Mouse (Mus musculus): ENCODE measurements around the gene Tia1. TPM values are rescaled to one million over a fixed set of nuclear protein-coding genes. Genes with fewer than 3 reads are reported as not detected.
"Not testable (repeated sequence)": the region's sequence is repeated elsewhere in the genome, so short reads cannot be mapped to it uniquely, and the experiment has no call there.

Tia1 gene
- polyA plus RNA-seq, 1 experiment: 28.8 TPM

GRCm38 (mm10) chr6:86373556-86373955, 30.5 kb upstream of the Tia1 start:
- H3K27ac ChIP-seq (ENCODE audit: control insufficient read depth, insufficient read depth, low read depth, low read length, poor library complexity): no peak overlapping the region
- no peak overlapping the region for H3K4me3 ChIP-seq (replicated peaks; ENCODE audit: control insufficient read depth, low read depth, low read length)
- WGBS: 92% methylated on average over 6 of the region's 6 CpGs

GRCm38 (mm10) chr6:86378341-86378740, 25.7 kb upstream of the Tia1 start:
- Histone ChIP-seq H3K4me1 (ENCODE audit: control insufficient read depth, insufficient read depth, low read length) (no peaks in the 10 kb centered on the region; the same call in 1 of the 2 replicates), H3K27ac (ENCODE audit: control insufficient read depth, insufficient read depth, low read depth, low read length, poor library complexity) (no peak overlapping the region), H3K4me3 (replicated peaks; ENCODE audit: control insufficient read depth, low read depth, low read length) (no peak overlapping the region)
- 85% methylated on average over 3 of the region's 3 CpGs for WGBS
- no peak for TF ChIP-seq POLR2A (IDR thresholded peaks at IDR 0.05; ENCODE audit: borderline replicate concordance, control insufficient read depth, low read depth, low read length)
- no peak for TF ChIP-seq CTCF (IDR thresholded peaks at IDR 0.05; ENCODE audit: control insufficient read depth, insufficient read depth, low read length)

More at GRCm38 (mm10) chr6:86373556-86373955, 30.5 kb upstream of the Tia1 start:
- TF ChIP-seq CTCF (IDR thresholded peaks at IDR 0.05; ENCODE audit: control insufficient read depth, insufficient read depth, low read length) (no peak), POLR2A (IDR thresholded peaks at IDR 0.05; ENCODE audit: borderline replicate concordance, control insufficient read depth, low read depth, low read length) (no peak)
- peaks cover 1% of the 10 kb centered on the region; the same call in 1 of the 2 replicates for H3K4me1 ChIP-seq (ENCODE audit: control insufficient read depth, insufficient read depth, low read length)

DNA sequence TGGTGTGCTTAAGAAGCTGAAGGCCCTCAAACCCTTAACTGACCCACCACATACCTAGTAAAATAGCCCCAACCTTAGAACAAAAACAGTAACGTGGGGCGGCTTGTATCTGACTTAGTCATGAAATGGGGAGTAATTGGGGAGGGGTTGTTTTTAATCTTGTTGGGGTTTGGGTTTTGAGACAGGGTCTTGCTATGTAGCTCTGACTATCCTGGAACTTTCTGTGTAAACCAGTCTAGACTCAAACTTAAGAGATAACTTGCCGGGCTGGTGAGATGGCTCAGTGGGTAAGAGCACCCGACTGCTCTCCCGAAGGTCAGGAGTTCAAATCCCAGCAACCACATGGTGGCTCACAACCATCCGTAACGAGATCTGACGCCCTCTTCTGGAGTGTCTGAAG, 23.9 kb upstream of the Tia1 start:
- not testable (repeated sequence) for H3K27ac ChIP-seq (ENCODE audit: control insufficient read depth, insufficient read depth, low read depth, low read length, poor library complexity); H3K4me3 ChIP-seq (replicated peaks; ENCODE audit: control insufficient read depth, low read depth, low read length); H3K4me1 ChIP-seq (ENCODE audit: control insufficient read depth, insufficient read depth, low read length)
- 64% methylated on average over 8 of the region's 8 CpGs for WGBS

DNA sequence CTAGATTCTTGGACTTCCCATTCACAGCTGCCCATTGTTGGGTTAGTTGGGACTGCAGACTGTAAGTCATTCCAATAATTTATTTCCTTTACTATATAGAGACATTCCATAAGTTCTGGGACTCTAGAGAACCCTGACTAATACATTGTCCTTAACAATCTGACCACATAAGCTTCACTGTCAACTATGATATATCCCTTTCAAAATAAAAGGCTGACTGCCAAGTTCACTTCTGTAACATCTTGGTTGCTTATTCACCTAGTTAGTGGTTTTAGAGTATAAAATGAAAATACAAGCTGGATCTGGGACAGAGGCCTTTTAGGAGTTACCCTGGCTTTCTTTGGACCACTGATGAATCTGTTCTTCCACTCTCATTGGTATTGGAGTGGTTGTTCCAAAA, 21.5 kb upstream of the Tia1 start:
- no peaks in the 10 kb centered on the region for H3K4me1 ChIP-seq (ENCODE audit: control insufficient read depth, insufficient read depth, low read length)
- no peak overlapping the region for H3K27ac ChIP-seq (ENCODE audit: control insufficient read depth, insufficient read depth, low read depth, low read length, poor library complexity)
- H3K4me3 ChIP-seq (replicated peaks; ENCODE audit: control insufficient read depth, low read depth, low read length): no peak overlapping the region
- TF ChIP-seq POLR2A (IDR thresholded peaks at IDR 0.05; ENCODE audit: borderline replicate concordance, control insufficient read depth, low read depth, low read length) (no peak), CTCF (IDR thresholded peaks at IDR 0.05; ENCODE audit: control insufficient read depth, insufficient read depth, low read length) (no peak)

GRCm38 (mm10) chr6:86383370-86383769, 20.6 kb upstream of the Tia1 start:
- WGBS: 67% methylated on average over 16 of the region's 16 CpGs
- Histone ChIP-seq H3K27ac (ENCODE audit: control insufficient read depth, insufficient read depth, low read depth, low read length, poor library complexity) (no peak overlapping the region), H3K4me3 (replicated peaks; ENCODE audit: control insufficient read depth, low read depth, low read length) (no peak overlapping the region)

DNA sequence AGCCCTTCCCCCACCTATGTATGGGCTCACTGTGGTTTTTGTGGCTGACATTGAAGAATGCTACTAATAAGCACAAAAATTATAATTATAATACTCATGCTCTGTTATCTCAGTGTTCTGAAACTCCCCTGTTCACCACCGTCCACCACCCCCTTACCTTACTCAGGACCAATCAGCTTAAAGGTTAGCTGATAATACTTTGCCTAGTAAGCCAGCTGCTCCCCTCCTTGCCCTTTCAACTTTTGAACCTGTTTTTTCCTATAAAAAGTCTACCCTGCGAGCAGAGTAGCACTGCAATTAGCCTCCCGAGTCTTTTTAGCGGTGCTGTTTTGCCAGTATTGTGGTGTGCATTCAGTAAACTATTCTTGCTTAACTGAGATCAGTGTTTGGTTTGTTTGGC, 19.3 kb upstream of the Tia1 start:
- TF ChIP-seq CTCF (IDR thresholded peaks at IDR 0.05; ENCODE audit: control insufficient read depth, insufficient read depth, low read length) (no peak), POLR2A (IDR thresholded peaks at IDR 0.05; ENCODE audit: borderline replicate concordance, control insufficient read depth, low read depth, low read length) (no peak)
- H3K4me1 ChIP-seq (ENCODE audit: control insufficient read depth, insufficient read depth, low read length): no peaks in the 10 kb centered on the region
- WGBS: 71% methylated on average over 4 of the region's 4 CpGs
- H3K4me3 ChIP-seq (replicated peaks; ENCODE audit: control insufficient read depth, low read depth, low read length): no peak overlapping the region
- H3K27ac ChIP-seq (ENCODE audit: control insufficient read depth, insufficient read depth, low read depth, low read length, poor library complexity): no peak overlapping the region

More at GRCm38 (mm10) chr6:86383370-86383769, 20.6 kb upstream of the Tia1 start:
- no peaks in the 10 kb centered on the region for H3K4me1 ChIP-seq (ENCODE audit: control insufficient read depth, insufficient read depth, low read length)
- TF ChIP-seq POLR2A (IDR thresholded peaks at IDR 0.05; ENCODE audit: borderline replicate concordance, control insufficient read depth, low read depth, low read length): no peak
- TF ChIP-seq CTCF (IDR thresholded peaks at IDR 0.05; ENCODE audit: control insufficient read depth, insufficient read depth, low read length): no peak

DNA sequence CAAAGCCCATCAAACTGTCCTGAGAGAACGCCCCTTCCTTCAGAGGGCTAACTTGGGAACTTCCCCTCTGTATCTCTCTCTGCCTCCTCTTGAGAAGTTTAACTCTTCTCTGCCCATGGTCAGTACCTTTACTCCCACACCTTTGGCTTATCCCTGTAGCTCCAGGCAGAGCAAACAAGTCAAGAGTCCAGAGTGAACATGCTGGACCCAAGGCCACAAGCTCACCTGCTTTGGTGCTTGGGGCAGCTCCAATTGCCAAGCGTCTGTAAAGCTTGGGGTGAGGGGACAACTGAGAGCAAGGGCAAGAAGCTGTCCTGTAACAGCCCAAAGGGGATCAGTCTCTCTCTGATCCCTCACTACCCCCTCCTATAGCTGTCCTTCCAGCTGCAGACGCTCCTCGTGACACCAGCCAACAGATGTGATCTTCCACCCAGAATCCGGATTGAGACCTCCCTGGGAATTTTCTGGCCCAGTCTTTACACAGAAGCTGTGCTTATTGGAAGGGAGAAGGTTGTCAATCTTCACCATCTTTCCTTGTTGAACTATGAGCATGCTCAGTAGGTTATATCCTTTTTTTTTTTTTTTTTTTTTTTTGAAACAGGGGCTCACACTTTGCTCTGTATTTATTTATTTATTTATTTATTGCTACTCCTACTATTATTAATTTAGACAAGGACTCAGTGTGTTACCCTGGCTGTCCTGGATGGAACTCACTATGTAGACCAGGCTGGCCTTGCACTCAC, 18.5 kb upstream of the Tia1 start:
- Histone ChIP-seq H3K27ac (ENCODE audit: control insufficient read depth, insufficient read depth, low read depth, low read length, poor library complexity) (no peak overlapping the region), H3K4me1 (ENCODE audit: control insufficient read depth, insufficient read depth, low read length) (no peaks in the 10 kb centered on the region), H3K4me3 (replicated peaks; ENCODE audit: control insufficient read depth, low read depth, low read length) (no peak overlapping the region)
- WGBS: 76% methylated on average over 5 of the region's 5 CpGs
- TF ChIP-seq CTCF (IDR thresholded peaks at IDR 0.05; ENCODE audit: control insufficient read depth, insufficient read depth, low read length): no peak
- TF ChIP-seq POLR2A (IDR thresholded peaks at IDR 0.05; ENCODE audit: borderline replicate concordance, control insufficient read depth, low read depth, low read length): no peak

DNA sequence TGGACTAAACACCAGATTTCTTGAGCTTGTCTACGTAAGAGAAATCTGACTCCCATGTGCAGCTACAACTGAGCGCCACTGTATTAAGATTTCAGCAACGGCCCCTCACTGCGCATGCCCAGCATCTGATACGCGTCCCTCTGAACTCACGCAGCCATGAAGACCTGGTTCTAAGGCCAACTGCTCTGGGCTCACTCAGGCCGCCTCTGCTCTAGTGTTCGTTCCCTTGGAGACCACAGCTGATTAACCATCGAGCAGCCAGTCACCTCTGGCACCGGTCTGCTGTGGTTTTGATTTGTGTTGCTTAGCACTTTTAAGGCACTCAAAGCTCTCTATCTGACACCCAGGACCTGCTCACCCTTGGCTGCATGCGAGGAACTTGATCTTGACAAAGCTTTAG, 16.7 kb upstream of the Tia1 start:
- H3K4me3 ChIP-seq (replicated peaks; ENCODE audit: control insufficient read depth, low read depth, low read length): no peak overlapping the region
- 86% methylated on average over 12 of the region's 12 CpGs for WGBS
- H3K27ac ChIP-seq (ENCODE audit: control insufficient read depth, insufficient read depth, low read depth, low read length, poor library complexity): no peak overlapping the region
- H3K4me1 ChIP-seq (ENCODE audit: control insufficient read depth, insufficient read depth, low read length): no peaks in the 10 kb centered on the region
- no peak for TF ChIP-seq POLR2A (IDR thresholded peaks at IDR 0.05; ENCODE audit: borderline replicate concordance, control insufficient read depth, low read depth, low read length)
- no peak for TF ChIP-seq CTCF (IDR thresholded peaks at IDR 0.05; ENCODE audit: control insufficient read depth, insufficient read depth, low read length)

- TF ChIP-seq CTCF (IDR thresholded peaks at IDR 0.05; ENCODE audit: control insufficient read depth, insufficient read depth, low read length) (no peak), POLR2A (IDR thresholded peaks at IDR 0.05; ENCODE audit: borderline replicate concordance, control insufficient read depth, low read depth, low read length) (no peak)
- WGBS: 90% methylated on average over 18 of the region's 18 CpGs
- H3K4me3 ChIP-seq (replicated peaks; ENCODE audit: control insufficient read depth, low read depth, low read length): no peak overlapping the region
- no peaks in the 10 kb centered on the region for H3K4me1 ChIP-seq (ENCODE audit: control insufficient read depth, insufficient read depth, low read length)
- no peak overlapping the region for H3K27ac ChIP-seq (ENCODE audit: control insufficient read depth, insufficient read depth, low read depth, low read length, poor library complexity)
Observed at GRCm38 (mm10) chr6:86388461-86388860, 15.6 kb upstream of the Tia1 start.
